Mouse (Mus musculus) layer of hippocampus, postnatal 10 days (tissue): ENCODE measurements around the gene Pfn2. TPM values are rescaled to one million over a fixed set of nuclear protein-coding genes. Genes with fewer than 3 reads are reported as not detected.
"Not testable (repeated sequence)": the region's sequence is repeated elsewhere in the genome, so short reads cannot be mapped to it uniquely, and the experiment has no call there.

Experiments used
- DNase-seq, 2 experiments: peaks; one replicate each; pipeline ENCODE4 v3.0.0; 2021; ENCODE audit warnings: low spot score in 2 of 2
- long read RNA-seq: library from polyadenylated mRNA; stranded (forward); transcript quantifications from one replicate; pipeline ENCODE4 v2.0.0, GENCODE M21; 2023
- total RNA-seq, 2 experiments: library from RNA; stranded (reverse); gene quantifications; 2 replicates each; pipeline ENCODE4 v1.2.3; 2021

Gene Pfn2
- total RNA-seq: 100 to 1,000 TPM; 528 to 569 TPM
- long read RNA-seq, transcript Pfn2-201 (3 exons, 2,342 nt): major isoform, 518 of 585 reads
- long read RNA-seq, partial matches to known transcripts: 3 of 585 reads
- long read RNA-seq, other reads (novel, unspliced or antisense): 58 of 585 reads

GRCm38 (mm10) chr3:57847760-57848185 lies at the start of gene Pfn2:
Gene Pfn2, minus strand, starts transcription at chr3:57848079.
- DNase-seq: peak; percentile 87 to 91

GRCm38 (mm10) chr3:57882945-57883344 lies 35.1 kb upstream of the Pfn2 start:
- no peak for DNase-seq

GRCm38 (mm10) chr3:57846912-57847759 lies 743 bp downstream of the Pfn2 start:
- DNase-seq: peak; percentile 68 to 77

- no peak for DNase-seq
Observed at GRCm38 (mm10) chr3:57846662-57846911, 1.3 kb downstream of the Pfn2 start.

- DNase-seq: no peak
Observed at GRCm38 (mm10) chr3:57845786-57846661, 1.9 kb downstream of the Pfn2 start.

GRCm38 (mm10) chr3:57843775-57844174 lies 4.1 kb downstream of the Pfn2 start:
- DNase-seq: no peak

GRCm38 (mm10) chr3:57836911-57837310 lies 11.0 kb downstream of the Pfn2 start:
- DNase-seq: no peak

- DNase-seq: no peak
Observed at GRCm38 (mm10) chr3:57833585-57833984, 14.3 kb downstream of the Pfn2 start.

GRCm38 (mm10) chr3:57825866-57826265 lies 22.0 kb downstream of the Pfn2 start:
- DNase-seq: peak in 1 of 2 experiments; percentile 38

GRCm38 (mm10) chr3:57815447-57815846 lies 32.4 kb downstream of the Pfn2 start:
- DNase-seq: no peak

GRCm38 (mm10) chr3:57795071-57795470 lies 52.8 kb downstream of the Pfn2 start:
- not testable (repeated sequence) for DNase-seq

Other genes starting within 250 kb of the Pfn2 start
- gene Commd2, start 196.4 kb downstream of the Pfn2 start, total RNA-seq: 10 to 100 TPM; 23.4 to 26.7 TPM
- gene Ankub1, start 155.3 kb downstream of the Pfn2 start, total RNA-seq: 1 to 10 TPM; 1.6 to 1.9 TPM
- 10 to 100 TPM; 59.9 to 61.5 TPM for gene Rnf13, start 112.0 kb downstream of the Pfn2 start, total RNA-seq